Mouse (Mus musculus) heart, embryonic 11.5 days (tissue): ENCODE measurements at regions not wholly inside any gene's neighbourhood (a gene's known extent, or its start where the extent isn't known, plus 50 kb on each side); places are given as distances from the start of the nearest gene placed in this dataset.

ENCODE experiments used
- ATAC-seq: fragments of 200-750 bp; cut with Nextera tagmentation; replicated peaks from 2 replicates; pipeline ENCODE4 v1.8.0; 2017; ENCODE audit warnings: moderate library complexity; ENCODE audit not compliant: insufficient number of reproducible peaks, low FRiP score, low TSS enrichment
- H3K27ac ChIP-seq: fragments of 300-500 bp; sonication (generic); 2 replicates; pipeline ENCODE4 v1.5.1; 2014; ENCODE audit warnings: mild to moderate bottlenecking, low read depth, low read length
- H3K27me3 ChIP-seq: fragments of 300-500 bp; sonication (generic); 2 replicates; pipeline ENCODE4 v1.6.1; 2014; ENCODE audit warnings: mild to moderate bottlenecking, low read length, mixed read lengths; ENCODE audit not compliant: control insufficient read depth, insufficient read depth
- H3K36me3 ChIP-seq: fragments of 300-500 bp; sonication (generic); 2 replicates; pipeline ENCODE4 v1.6.1; 2014; ENCODE audit warnings: mild to moderate bottlenecking, low read length, moderate library complexity, mixed read lengths; ENCODE audit not compliant: control insufficient read depth, insufficient read depth
- H3K4me1 ChIP-seq: fragments of 300-500 bp; sonication (generic); 2 replicates; pipeline ENCODE4 v1.6.1; 2014; ENCODE audit warnings: low read length; ENCODE audit not compliant: control insufficient read depth, insufficient read depth
- H3K4me2 ChIP-seq: fragments of 300-500 bp; sonication (generic); 2 replicates; pipeline ENCODE4 v1.6.1; 2014; ENCODE audit warnings: mild to moderate bottlenecking, moderate library complexity
- H3K4me3 ChIP-seq: fragments of 300-500 bp; sonication (generic); 2 replicates; pipeline ENCODE4 v1.5.1; 2014; ENCODE audit warnings: low read depth, low read length
- H3K9ac ChIP-seq: fragments of 300-500 bp; sonication (generic); 2 replicates; pipeline ENCODE4 v1.6.1; 2014; ENCODE audit warnings: mild to moderate bottlenecking, low read depth, low read length, moderate library complexity
- H3K9me3 ChIP-seq: fragments of 300-500 bp; sonication (generic); replicated peaks from 2 replicates; pipeline ENCODE4 v1.6.1; 2016; ENCODE audit warnings: low read length; ENCODE audit not compliant: control insufficient read depth
- WGBS: fragments of 180-500 bp; shearing (Covaris S2); extraction: QIAGEN DNeasy Blood & Tissue Kit; methylation state at CpG from one replicate; pipeline ENCODE4 v1.1.7; 2014; ENCODE audit not compliant: insufficient replicate concordance; 5-methylcytosine and 5-hydroxymethylcytosine counted together

- Histone ChIP-seq H3K27me3 (no peaks in the 10 kb centered on the region), H3K4me1 (peaks cover 2% of the 10 kb centered on the region; the same call in 1 of the 2 replicates), H3K4me3 (no peak overlapping the region), H3K9me3 (no peaks in the 10 kb centered on the region), H3K27ac (no peak overlapping the region), H3K9ac (no peak overlapping the region), H3K36me3 (no peaks in the 10 kb centered on the region), H3K4me2 (no peak overlapping the region)
- 70% methylated on average over 12 of the region's 12 CpGs for WGBS
- no peak for ATAC-seq
These were observed 105.6 kb downstream of the Ppp4r2 start for GRCm38 (mm10) chr6:100939042-100939441.

GRCm38 (mm10) chr6:100939766-100940165 is 106.3 kb downstream of the Ppp4r2 start:
- Histone ChIP-seq H3K4me1 (peaks cover 2% of the 10 kb centered on the region; the same call in 1 of the 2 replicates), H3K9ac (no peak overlapping the region), H3K4me2 (no peak overlapping the region), H3K36me3 (no peaks in the 10 kb centered on the region), H3K4me3 (no peak overlapping the region), H3K27ac (no peak overlapping the region), H3K27me3 (no peaks in the 10 kb centered on the region), H3K9me3 (no peaks in the 10 kb centered on the region)
- WGBS: 84% methylated on average over 5 of the region's 5 CpGs
- ATAC-seq: no peak

- Histone ChIP-seq H3K9me3 (no peaks in the 10 kb centered on the region), H3K27me3 (no peaks in the 10 kb centered on the region), H3K4me3 (no peak overlapping the region), H3K36me3 (no peaks in the 10 kb centered on the region), H3K4me1 (peaks cover 2% of the 10 kb centered on the region; the same call in 1 of the 2 replicates), H3K27ac (no peak overlapping the region), H3K9ac (no peak overlapping the region), H3K4me2 (no peak overlapping the region)
- no peak for ATAC-seq
- 61% methylated on average over 2 of the region's 2 CpGs for WGBS
These were observed 108.3 kb downstream of the Ppp4r2 start for GRCm38 (mm10) chr6:100941686-100942085.

GRCm38 (mm10) chr6:100942956-100943355 is 109.5 kb downstream of the Ppp4r2 start:
- Histone ChIP-seq H3K27ac (no peak overlapping the region), H3K36me3 (no peaks in the 10 kb centered on the region), H3K4me3 (no peak overlapping the region), H3K27me3 (no peaks in the 10 kb centered on the region), H3K9me3 (no peaks in the 10 kb centered on the region), H3K4me2 (no peak overlapping the region), H3K9ac (no peak overlapping the region), H3K4me1 (peaks cover 2% of the 10 kb centered on the region; the same call in 1 of the 2 replicates)
- WGBS: 80% methylated on average over 6 of the region's 6 CpGs
- ATAC-seq: no peak

- H3K4me2 ChIP-seq: no peak overlapping the region
- H3K9me3 ChIP-seq: no peaks in the 10 kb centered on the region
- H3K27ac ChIP-seq: no peak overlapping the region
- no peaks in the 10 kb centered on the region for H3K27me3 ChIP-seq
- H3K4me1 ChIP-seq: no peaks in the 10 kb centered on the region
- H3K9ac ChIP-seq: no peak overlapping the region
- WGBS: 70% methylated on average over 2 of the region's 2 CpGs
- H3K36me3 ChIP-seq: no peaks in the 10 kb centered on the region
- H3K4me3 ChIP-seq: no peak overlapping the region
- no peak for ATAC-seq
These were observed 112.4 kb downstream of the Ppp4r2 start for GRCm38 (mm10) chr6:100945796-100946195.

GRCm38 (mm10) chr6:100948340-100948739 is 114.9 kb downstream of the Ppp4r2 start:
- Histone ChIP-seq H3K4me2 (no peak overlapping the region), H3K4me3 (no peak overlapping the region), H3K9me3 (no peaks in the 10 kb centered on the region), H3K9ac (no peak overlapping the region), H3K4me1 (no peaks in the 10 kb centered on the region), H3K27me3 (no peaks in the 10 kb centered on the region), H3K27ac (no peak overlapping the region), H3K36me3 (no peaks in the 10 kb centered on the region)
- no peak for ATAC-seq
- WGBS: 67% methylated on average over 7 of the region's 7 CpGs

- 78% methylated on average over 5 of the region's 5 CpGs for WGBS
- ATAC-seq: no peak
- Histone ChIP-seq H3K27ac (no peak overlapping the region), H3K27me3 (no peaks in the 10 kb centered on the region), H3K4me2 (no peak overlapping the region), H3K36me3 (no peaks in the 10 kb centered on the region), H3K9ac (no peak overlapping the region), H3K9me3 (no peaks in the 10 kb centered on the region), H3K4me3 (no peak overlapping the region), H3K4me1 (no peaks in the 10 kb centered on the region)
These were observed 118.2 kb downstream of the Ppp4r2 start for GRCm38 (mm10) chr6:100951646-100952045.

GRCm38 (mm10) chr6:100952470-100952869 is 119.0 kb downstream of the Ppp4r2 start:
- H3K9ac ChIP-seq: no peak overlapping the region
- H3K9me3 ChIP-seq: no peaks in the 10 kb centered on the region
- H3K4me3 ChIP-seq: no peak overlapping the region
- no peak overlapping the region for H3K27ac ChIP-seq
- H3K36me3 ChIP-seq: no peaks in the 10 kb centered on the region
- H3K4me2 ChIP-seq: no peak overlapping the region
- H3K27me3 ChIP-seq: no peaks in the 10 kb centered on the region
- no peaks in the 10 kb centered on the region for H3K4me1 ChIP-seq
- ATAC-seq: no peak

- Histone ChIP-seq H3K9me3 (no peaks in the 10 kb centered on the region), H3K36me3 (no peaks in the 10 kb centered on the region), H3K4me1 (no peaks in the 10 kb centered on the region), H3K27me3 (no peaks in the 10 kb centered on the region), H3K4me3 (no peak overlapping the region), H3K9ac (no peak overlapping the region), H3K27ac (no peak overlapping the region), H3K4me2 (no peak overlapping the region)
- 84% methylated on average over 10 of the region's 10 CpGs for WGBS
- ATAC-seq: no peak
These were observed 121.1 kb downstream of the Ppp4r2 start for GRCm38 (mm10) chr6:100954563-100954962.
